Mouse (Mus musculus) gastrocnemius, postnatal 10 days (tissue): ENCODE measurements around the gene Foxo1. TPM values are rescaled to one million over a fixed set of nuclear protein-coding genes. Genes with fewer than 3 reads are reported as not detected.

Source experiments
- DNase-seq: peaks from one replicate; pipeline ENCODE4 v3.0.0; 2021; ENCODE audit warnings: mixed read lengths
- long read RNA-seq, 2 experiments: library from polyadenylated mRNA; stranded (forward); transcript quantifications; one replicate each; pipeline ENCODE4 v2.0.0; 2021
- total RNA-seq, 2 experiments: library from RNA; stranded (reverse); gene quantifications; 2 replicates each; pipeline ENCODE4 v1.2.3; 2021

Gene Foxo1
- 10 to 100 TPM; 10.5 to 13.7 TPM for total RNA-seq
- long read RNA-seq, experiment 1, full-length matches to known transcripts: 16 of 22 reads
- long read RNA-seq, experiment 1, partial matches to known transcripts: 3 of 22 reads
- long read RNA-seq, experiment 1, other reads (novel, unspliced or antisense): 3 of 22 reads
- long read RNA-seq, experiment 2, full-length matches to known transcripts: 11 of 15 reads
- long read RNA-seq, experiment 2, partial matches to known transcripts: 4 of 15 reads
- long read RNA-seq, experiment 2, other reads (novel, unspliced or antisense): 0 of 15 reads

DNA sequence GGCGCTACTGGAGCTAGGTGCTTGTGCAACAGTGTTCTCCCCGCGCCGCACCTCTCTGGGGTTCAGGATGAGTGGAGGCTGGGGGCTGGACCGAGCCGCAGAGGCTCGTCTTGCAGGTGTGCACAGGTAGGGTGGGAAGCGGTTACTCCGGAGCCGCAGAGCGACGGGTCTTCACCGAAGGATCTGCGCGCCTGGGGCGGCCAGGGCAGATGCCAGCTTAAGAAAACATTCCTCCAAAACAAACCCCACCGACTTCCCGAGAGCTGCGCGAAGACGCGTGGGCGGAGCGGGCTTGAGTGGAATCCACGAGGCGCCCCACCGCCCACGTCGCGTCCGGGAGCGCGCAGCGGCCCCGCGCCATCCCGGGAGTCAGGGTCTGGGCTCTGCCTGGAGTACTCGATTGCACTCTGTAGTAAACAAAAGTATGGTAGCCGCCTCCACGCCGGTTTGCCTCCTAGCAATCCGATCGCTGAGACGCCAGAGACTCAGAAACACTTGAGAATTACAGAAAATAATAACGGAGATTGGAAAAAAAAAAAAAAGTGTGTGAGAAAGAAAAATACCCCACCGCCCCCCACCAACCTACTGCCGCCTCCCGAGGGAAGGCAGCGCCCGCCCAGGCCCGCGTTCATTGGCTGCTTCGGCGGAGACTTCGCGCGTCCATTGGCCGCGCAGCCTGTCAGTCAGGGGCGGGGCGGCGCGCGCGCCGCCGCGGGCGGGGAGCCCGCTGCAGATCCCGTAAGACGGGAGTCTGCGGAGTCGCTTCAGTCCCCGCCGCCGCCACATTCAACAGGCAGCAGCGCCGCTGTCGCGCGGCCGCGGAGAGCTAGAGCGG lies at the start of gene Foxo1:
Foxo1 (plus strand) TSS at position 685 of the 835 bp plus-strand sequence.
- peak; percentile 93 for DNase-seq

DNA sequence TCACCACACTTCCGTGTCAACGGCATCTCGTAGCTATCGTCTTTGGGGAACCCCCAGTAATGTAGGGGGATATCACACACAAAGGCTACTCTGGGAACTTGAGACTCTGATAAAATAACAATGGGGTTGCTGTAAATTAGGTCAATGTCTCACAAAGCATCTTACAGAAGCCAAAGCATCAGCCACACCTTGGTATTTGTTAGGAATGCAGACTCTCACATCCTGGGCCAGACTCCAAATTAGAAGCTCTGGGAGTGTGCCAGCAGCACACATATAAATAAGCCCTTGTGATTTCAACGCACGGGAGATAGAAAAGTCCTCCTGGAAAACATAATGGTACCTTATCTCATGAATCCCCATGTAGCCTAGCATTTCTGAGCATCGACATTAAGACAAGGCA lies 49.3 kb upstream of the Foxo1 start:
- no peak for DNase-seq

DNA sequence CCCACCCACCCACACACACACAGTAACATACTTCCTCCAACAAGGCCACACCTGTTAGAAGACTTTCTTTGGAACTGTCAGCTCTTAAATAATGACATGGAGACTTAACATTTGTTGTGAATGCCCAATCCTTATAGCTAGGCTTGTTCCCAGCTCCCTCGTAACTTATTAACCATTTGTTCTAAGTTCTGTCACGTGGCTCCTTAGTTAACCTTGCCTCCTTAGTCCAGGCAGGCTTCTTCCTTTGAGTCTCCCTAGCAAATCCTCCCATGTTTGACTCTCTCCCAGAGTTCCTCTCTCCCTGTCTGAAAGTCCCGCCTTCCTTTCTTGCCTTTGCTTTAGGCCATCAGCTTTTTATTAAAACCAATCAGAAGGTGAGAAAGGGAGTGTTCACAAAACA lies 47.1 kb upstream of the Foxo1 start:
- DNase-seq: no peak

DNA sequence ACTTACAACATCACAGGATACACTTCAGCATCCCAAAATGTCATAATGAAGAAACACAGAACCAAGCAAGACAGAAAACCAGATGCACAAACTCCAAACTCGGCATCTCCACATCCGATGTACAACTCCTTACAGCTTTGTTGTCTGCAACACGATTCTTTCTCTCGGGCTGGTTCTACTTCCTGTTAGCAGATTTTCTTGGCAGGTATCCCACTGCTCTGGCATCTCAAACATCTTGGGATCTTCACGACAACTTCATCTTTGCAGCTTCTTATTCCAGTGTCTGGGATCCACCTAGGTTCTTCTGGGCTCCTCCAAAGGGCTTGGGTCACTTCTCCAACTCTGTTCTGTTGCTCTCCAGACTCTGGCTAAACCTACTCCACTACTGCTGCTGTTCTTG lies 46.2 kb upstream of the Foxo1 start:
- no peak for DNase-seq

DNA sequence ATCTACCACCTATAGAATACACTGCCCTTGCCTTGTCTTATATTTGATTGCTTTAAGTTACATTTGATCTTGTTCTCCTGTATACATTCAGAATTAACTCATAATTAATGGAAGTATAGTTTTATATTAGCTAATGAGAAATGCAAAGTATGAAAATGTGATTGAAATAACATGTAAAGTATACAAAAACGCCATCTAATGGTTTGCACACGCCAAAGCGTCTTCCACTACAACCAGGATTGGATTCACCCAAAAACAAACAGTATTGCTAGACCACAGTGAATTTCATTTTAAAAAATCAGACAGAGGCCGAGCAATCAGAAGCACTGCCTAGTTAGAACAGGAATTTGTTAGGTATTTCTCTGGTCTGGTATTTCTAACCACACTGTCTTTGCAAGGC lies 31.6 kb upstream of the Foxo1 start:
- no peak for DNase-seq

DNA sequence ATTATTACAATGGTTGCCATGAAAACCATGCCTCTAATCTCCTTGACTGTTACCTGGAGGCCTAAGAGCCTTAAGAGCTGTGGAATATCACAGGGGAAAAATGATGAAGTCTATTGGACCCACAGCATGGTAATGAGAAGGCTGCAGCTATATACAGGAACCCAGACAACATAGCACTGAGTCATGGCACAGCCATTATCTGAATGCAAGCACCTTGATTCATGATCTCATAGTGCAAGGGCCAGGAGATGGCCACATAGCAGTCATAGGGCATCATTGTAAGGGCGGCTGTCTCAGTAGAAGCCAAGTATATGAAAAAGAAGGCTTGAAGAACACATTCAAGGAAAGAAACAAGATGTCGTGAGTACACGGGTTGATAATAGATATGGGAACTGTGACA lies 31.0 kb upstream of the Foxo1 start:
- no peak for DNase-seq

DNA sequence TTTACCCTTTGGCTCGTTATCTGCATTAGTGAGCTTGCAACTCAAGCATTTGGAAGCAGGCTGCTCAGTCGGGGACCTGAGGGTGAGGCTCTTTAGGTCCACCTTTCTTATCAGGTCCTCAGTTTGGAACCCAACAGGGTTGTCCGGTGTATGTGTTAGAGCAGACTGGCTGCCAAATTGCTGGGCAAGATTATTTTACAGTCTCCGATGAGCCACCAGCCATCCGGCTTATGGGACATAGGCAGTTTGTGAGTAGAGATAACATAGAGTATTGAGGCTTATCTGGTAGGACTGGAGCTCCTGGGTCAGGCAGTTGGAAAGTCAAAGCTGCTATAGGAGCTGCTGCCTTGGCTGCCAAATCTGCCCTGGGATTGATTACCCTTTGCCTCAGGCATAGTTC lies 27.1 kb upstream of the Foxo1 start:
- no peak for DNase-seq

DNA sequence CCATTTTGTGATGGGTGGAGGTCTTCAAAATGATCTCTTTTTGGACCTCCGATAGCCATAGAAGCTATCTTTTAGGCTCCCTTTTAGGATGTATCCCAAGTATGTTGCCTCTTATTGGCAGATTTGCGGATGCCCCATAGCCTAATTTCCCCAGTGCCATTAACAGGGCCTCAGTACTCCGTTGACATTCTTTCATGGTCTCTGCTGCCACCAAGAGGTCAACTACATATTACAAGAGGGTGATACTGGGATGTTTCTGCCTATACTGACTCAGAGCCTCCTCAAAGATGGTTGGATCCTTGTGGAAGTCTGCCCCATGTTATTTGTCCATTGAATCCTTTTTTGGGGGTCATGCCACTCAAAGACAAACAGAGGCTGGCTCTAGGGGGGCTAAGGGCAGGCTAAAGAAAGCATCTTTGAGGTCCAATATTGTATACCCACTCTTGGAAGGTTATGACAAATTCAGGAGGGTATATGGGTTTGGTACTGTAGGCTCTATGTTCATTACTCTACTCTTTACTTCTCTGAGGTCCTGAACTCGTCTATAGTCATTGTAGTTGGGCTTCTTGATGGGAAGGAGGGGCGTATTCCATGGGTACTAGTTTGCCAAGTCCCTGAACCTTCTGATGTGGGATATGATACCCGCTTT lies 25.6 kb upstream of the Foxo1 start:
- peak; percentile 61 for DNase-seq

DNA sequence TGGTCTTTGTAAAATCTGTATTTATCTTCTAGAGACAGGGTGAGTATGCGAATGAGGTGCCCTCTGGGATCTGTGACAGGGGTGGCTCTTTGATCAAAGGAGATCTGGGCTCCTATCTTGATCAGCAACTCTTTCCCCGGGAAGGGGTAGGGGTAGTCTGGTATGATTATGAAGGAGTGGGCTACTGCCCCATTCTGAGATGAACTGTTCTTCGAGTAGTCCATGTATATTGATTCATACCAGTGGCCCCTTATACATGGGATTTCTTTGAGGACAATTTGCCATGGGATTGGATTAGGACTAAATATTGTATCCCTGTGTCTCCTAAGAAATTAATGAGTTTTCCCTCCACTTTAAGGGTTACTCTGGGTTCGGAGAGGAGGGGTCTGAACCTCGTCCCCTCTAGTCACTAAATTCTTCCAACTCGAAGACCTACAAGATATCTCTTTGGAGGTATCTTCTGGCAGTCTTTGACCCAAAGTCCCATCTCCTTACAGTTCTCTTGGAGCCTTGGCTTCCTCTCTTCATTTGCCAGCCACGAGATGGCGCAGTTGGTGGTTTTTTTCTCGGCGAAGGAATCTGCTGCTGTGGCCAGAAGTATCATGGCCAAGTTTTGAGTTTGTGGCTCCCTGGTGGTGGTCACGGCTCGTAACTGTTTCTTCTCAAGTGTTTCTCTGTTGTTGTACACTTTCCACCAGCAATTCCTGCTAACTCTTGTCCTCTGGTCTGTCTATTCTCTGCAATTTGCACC lies 24.7 kb upstream of the Foxo1 start:
- DNase-seq: peak; percentile 48

DNA sequence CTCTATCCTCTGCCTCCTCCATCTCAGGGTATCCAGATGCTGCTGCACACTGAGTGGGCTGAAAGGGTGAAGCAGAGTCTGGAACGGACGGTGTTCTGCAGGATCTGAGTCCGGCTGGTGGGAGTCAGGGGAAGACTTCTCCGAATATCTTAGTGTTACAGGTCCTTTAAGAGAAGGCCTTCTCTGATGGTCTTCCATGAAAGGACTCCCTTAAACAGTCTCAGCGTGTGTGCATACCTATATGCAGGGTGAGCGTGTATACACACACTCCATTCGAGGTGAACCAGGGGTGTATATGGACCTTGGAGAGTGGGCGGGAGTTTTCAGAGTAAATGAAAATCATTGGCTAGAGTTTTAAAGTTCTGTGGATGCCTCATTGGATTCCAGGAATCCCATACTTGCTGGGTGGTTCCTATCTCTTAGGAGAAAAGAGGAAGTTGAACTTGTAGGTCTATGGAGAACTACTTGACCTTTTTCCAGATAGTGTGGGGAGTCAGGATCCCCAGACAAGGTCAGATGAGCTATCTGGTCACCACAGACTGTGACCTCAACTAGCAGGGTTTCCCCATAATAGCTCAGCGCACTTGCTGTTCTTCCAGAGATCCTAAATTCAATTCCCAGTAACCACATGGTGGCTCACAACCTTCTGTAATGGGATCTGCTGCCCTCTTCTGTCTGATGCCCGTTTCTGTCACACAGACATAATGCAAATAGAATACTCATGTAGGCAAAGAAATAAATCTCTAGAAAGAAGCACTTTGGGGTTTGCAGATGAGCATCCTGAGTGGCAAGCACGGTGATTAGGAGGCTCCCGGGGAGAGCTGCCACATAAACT lies 21.9 kb upstream of the Foxo1 start:
- DNase-seq: no peak

DNA sequence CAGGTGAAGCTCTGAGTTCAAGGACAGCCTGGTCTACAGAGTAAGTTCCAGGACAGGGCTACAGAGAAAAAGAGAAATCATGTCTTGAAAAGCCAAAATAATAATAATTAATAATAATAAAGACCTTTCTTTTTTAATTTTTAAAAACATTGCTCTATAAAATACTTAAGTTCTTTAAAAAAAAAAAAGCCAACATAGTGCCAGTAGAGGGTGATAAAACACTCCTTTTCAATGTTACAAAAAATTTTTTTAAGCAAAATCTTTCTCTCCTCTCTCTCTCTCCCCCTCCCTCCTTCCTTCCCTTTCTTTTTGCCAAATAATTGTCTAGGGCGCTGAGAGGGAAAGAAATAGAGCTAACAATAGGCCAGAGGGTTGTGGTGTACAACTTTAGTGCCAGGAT lies 17.0 kb upstream of the Foxo1 start:
- no peak for DNase-seq

DNA sequence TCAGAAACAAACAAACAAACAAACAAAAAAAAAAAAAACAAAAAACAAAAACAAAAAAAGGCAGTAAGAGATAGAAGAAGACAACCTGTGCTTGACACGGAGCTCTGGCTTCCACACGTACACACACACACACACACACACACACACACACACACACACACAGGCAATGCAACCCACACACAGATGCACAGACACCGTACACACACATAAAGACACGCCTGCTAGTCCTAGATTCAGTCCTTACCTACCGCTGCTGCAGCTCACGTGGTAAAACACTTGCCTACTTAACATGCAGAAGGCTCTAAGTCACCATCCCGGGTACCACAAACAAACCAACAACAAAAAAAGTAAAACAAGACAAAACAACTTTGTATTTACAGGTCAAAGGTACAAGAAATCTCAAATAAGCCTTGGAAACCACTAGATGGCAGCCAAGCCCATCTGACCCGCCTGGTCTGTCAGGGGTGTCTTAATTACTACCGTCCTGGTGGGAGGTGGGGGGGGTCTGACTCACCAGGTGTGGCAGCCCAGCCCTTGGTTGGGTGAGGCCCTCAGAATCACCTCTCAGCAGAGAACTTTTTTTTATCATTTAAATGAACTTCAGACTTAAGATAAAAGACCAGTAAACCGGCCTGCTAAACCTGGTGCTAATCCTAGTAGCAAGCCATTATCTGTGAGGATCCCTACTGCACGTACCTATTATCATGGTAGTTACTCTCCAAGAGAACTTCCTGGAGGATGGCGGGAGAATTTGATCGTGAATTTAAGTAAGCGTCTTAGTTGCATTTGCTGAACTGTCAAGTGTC lies 14.3 kb upstream of the Foxo1 start:
- DNase-seq: no peak

DNA sequence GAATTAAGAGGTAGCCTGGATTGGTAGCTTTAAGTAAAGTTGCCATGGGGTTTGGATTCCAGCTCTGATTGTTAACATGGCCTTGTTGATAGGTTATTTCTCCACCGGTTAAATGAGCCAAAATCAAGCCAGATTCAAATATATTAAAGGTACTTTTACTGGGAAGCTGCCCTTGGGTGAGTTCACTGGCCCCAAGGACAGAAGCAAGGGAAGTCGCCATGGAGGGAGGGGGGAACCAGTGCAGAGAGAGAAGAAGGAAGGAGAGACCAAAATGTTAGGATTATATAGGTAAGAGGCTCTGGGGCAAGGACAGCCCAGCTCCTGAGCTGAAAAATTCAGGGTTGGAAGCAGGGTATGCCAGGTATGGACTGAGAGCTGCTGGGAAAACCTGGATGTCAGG lies 13.6 kb upstream of the Foxo1 start:
- no peak for DNase-seq

DNA sequence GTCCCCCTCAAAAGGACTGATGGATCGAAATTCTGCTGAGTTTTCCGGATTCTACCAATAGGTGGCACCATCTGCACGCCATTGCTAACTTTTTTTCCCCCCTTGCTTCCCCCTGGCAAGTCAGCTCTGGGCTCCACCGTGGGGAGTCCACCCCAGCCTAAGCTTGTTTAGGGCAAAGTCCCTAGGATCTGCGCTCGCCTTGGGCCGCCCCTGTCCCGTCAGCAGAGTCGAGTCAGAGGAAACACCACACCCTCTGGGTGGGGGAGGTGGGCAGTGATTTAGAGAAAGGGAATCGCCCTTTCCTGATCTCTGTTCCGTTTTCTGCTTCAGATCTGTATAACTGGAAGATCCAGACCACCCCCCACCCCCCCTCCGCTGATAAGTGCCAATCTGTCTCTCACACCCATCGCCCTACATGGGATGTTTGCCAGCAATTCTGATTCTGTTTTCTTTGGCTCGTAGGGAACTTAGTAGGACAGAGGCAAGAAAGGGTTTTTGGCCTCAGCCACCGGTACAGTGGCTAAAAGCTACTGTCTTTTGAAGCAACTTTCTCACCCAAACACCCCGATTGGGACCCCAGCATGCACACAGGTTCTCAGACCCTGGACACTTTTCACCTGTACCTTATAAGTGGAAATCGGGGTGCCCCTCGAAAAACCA lies 10.2 kb upstream of the Foxo1 start:
- peak; percentile 59 for DNase-seq

DNA sequence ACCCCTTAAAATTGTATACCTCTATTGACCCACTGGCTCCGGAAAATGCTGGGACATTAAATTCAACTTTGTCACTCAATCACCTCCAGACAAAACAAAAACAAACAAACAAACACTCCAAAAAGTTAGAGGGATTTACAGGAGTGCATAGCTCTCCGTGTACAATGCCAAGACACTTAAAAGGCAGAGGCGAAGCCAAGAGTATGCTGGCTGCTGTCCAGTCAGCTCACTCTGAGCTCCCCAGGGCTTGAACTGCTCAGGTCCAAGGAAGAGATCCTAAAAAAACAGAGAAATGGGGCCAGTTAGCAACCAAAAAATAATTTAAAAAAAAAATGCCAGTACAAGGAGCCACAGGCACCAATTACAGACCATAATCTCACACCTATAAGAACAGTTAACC lies 9.6 kb upstream of the Foxo1 start:
- DNase-seq: peak; percentile 37

DNA sequence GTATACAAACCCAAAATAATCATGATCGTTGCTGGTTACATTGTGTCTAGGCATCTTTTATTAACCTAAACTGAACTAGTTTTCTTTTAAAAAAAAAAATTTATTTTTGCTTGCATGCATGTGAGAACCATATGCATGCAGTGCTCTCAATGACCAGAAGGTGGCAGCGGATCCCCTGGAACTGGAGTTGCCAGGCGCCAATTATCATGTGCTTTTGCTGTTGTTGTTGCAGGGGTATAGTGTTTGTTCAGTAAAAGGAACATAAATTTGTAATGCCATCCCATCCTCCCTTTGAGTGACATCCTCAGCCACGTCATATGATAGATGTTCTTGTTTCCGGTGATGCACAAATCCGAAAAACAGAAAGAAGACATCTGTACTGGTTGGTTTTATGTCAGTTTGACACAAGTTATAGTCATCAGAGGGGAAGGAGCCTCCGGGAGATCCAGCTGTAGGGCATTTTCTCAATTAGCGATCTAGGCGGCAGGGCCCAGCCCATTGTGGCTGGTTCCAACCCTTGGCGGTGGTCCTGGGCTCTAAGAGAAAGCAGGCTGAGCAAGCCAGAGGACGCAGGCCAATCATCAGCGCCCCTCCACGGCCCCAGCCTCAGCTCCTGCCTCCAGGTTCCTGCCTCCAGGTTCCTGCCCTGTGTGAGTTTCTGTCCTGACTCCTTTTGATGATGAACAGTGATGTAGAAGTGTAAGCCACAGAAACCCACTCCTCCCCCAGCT lies 5.5 kb upstream of the Foxo1 start:
- DNase-seq: peak; percentile 84

DNA sequence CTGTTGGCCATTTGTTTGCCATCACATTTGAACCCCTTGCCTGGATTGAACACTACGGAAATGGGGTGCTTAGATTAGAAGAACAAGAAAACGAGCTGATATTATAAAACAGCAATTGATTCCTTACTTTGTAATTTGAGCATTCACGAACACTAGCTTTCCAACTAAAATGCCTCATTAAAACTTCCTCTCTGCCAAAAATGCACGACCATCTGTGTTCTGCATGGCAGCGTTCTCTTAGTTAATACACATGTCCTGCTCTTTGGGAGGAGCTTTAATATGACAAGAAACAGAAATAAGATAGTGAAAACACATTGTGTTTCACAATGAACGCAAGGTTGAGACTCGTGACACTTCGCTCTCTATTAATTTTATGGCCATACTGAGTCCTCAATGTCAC lies 3.8 kb upstream of the Foxo1 start:
- DNase-seq: no peak

DNA sequence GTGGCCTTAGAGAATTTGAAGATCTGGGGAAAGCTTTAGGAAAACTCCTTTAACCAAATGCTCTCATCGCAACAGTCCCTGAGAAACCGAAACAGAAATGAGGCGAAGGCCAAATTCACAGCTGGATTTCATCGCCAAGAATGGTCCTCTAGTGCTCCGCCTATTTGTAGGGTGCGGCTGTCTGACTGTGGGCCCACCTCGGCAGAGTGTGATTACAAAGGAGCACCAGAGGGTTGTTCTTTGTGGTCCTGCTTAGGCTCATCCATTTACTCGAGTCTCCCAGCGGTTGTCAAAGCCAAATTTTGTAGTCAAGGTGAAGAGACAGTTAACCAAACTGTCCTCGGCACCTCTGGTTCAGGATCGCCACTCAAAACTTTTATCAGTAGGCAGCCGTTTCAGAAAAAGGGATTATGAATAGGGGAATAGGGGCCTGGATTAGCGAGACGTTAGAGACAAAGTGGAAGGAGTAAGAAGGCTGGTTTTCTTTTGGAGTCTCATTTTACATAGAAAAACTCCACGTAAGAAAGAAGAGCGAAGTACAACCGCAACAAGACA lies 1.5 kb upstream of the Foxo1 start:
- DNase-seq: peak; percentile 20

DNA sequence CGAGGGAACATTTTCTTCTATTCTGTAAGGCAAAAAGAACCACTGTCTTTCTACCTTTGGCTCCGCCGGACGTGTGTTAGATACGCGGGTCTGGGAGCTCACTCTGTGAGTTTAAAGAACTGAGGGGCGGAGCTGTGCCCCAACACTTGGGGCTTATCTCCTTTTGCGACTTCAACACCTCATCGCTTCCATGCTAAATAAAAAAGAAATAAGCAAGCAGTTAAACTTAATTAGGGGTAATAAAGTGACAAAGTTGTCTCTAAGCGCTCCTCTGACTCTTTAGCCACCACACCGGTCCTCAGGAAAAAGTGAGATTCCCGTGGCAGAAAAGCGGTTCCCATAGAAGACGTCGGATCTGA lies 864 bp upstream of the Foxo1 start:
- no peak for DNase-seq

DNA sequence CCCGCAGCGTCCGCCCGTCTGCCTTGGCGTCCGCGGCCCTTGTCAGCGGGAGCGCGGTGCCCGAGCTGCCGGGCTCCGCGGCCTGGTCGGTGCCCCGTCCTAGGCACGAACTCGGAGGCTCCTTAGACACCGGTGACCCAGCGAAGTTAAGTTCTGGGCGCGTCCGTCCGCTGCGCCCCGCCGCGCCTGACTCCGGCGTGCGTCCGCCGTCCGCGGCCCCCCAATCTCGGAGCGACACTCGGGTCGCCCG lies 276 bp downstream of the Foxo1 start:
- no peak for DNase-seq
